Mouse (Mus musculus): ENCODE data around the gene Sec24a. TPM values are rescaled to one million over a fixed set of nuclear protein-coding genes. Genes with fewer than 3 reads are reported as not detected.

Gene Sec24a
- total RNA-seq (2012; rRNA removed): 9.3 and 10.9 TPM in 2 replicates

DNA sequence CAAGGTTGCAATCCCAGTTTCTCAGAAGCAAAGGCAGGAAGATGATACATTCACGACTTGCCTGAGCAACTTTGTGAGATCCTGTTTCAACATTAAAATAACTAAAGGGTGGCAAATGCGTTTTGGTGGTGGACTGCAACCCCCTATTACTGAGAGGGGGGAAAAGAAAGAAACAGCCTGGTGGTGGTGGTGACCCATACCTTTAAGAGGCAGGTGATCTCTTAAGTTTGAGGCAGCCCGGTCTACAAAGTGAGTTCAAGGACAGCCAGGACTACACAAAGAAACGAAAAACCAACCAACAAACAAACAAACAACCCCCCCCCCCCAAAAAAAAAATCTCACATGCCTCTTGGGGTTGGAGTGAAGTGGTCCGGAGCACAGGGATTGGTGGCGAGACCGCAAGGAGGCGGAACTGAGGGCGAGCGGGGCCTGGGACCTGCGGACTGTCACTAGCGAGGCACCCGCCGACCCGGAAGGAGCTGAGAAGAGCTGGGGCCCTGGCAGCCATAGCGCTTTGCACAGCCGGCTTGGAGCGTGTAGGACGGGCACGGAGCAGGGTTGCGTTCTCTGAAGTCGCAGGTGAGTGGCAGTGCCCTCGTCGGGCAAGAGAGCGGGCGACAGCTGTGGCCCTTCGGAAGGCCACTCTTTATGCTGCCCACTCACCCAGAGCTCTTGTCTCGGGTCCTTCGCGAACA lies at the start of gene Sec24a, which contains the start of gene Sar1b:
Gene Sec24a (minus strand): TSS at position 422 of the 695 bp plus-strand sequence.
Gene Sar1b (plus strand): TSS at position 475 of the 695 bp plus-strand sequence.
- Histone ChIP-seq H3K4me1 (ENCODE audit: control insufficient read depth in 2 of 2, insufficient read depth in 2 of 2, low read length in 2 of 2, poor library complexity in 1 of 2) (0 out of 4 replicates have a peak, but pooled peaks cover 0 to 1% of the 10 kb centered on the region in 2 experiments), H3K4me3 (ENCODE audit: insufficient read depth in 1 of 2, low read depth in 1 of 2, low read length in 2 of 2, poor library complexity in 1 of 2, severe bottlenecking in 1 of 2) (peak within 1 kb of the TSS; percentile 93 to 99), H3K9ac (ENCODE audit: insufficient read depth, low read depth, low read length, poor library complexity, severe bottlenecking) (peak within 1 kb of the TSS; percentile 92), H3K9me3 (ENCODE audit: control insufficient read depth, insufficient read depth, low read depth, low read length) (no peaks in the 10 kb centered on the region), H3K36me3 (ENCODE audit: control insufficient read depth, insufficient read depth, low read length, poor library complexity, severe bottlenecking) (no peaks in the 10 kb centered on the region), H3K27ac (ENCODE audit: insufficient read depth, low read depth, low read length, poor library complexity, severe bottlenecking) (no peak within 1 kb of the TSS)
- TF ChIP-seq ZNF384 (IDR thresholded peaks at IDR 0.05; ENCODE audit: low read depth, low read length): 0 out of 2 replicates have a peak, but pooled peaks have one; percentile 48
- peak; percentile 86 for TF ChIP-seq HCFC1 (IDR thresholded peaks at IDR 0.05; ENCODE audit: borderline replicate concordance, insufficient read depth, low read length)
- TF ChIP-seq MAFK (IDR thresholded peaks at IDR 0.05; ENCODE audit: insufficient read depth, low read depth, low read length): no peak
- in situ Hi-C loops (cut with MboI; ENCODE audit: low sequenced_read_pairs in 2 of 2, unreplicated experiment in 2 of 2): no loop called here
- peak; percentile 51 for DNase-seq (ENCODE audit: low read depth, low spot score)

DNA sequence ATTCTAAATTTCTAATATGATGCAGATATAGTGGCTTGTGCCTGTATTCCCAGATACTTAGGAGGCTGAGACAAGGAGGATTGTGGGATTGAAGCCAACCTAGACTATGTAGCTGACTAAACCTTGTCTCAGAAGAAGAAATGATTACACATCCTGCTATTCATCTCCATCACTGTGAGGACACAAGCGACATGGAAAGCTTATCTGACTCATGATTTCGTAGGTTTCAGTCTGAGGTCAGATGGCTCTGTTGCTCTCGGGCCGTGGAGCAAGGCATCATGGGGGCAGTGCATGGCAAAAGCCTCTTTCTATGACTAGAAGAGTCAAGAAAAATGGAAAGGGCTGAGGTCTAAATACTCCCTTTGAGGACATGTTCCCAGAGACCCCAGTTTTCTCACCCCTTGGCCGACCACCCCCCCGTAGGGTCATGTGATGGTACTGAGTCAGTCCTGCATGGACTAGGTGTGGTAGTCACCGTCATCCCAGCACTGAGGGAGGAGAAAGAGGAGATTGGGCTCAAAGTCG lies 48.6 kb upstream of the Sec24a start:
- in situ Hi-C loops (cut with MboI; ENCODE audit: low sequenced_read_pairs in 2 of 2, unreplicated experiment in 2 of 2): no loop called here
- H3K9me3 ChIP-seq (ENCODE audit: control insufficient read depth, insufficient read depth, low read depth, low read length): no peaks in the 10 kb centered on the region
- H3K9ac ChIP-seq (ENCODE audit: insufficient read depth, low read depth, low read length, poor library complexity, severe bottlenecking): no peak overlapping the region
- H3K4me1 ChIP-seq (ENCODE audit: control insufficient read depth in 2 of 2, insufficient read depth in 2 of 2, low read length in 2 of 2, poor library complexity in 1 of 2): peaks cover 0 to 5% of the 10 kb centered on the region in 2 experiments; a peak in 1 of 4 replicates
- no peak overlapping the region for H3K27ac ChIP-seq (ENCODE audit: insufficient read depth, low read depth, low read length, poor library complexity, severe bottlenecking)
- no peak for DNase-seq (ENCODE audit: low read depth, low spot score)
- no peak for TF ChIP-seq ZC3H11A (IDR thresholded peaks at IDR 0.05; ENCODE audit: borderline replicate concordance, low read depth, low read length)
- peaks cover 22% of the 10 kb centered on the region for H3K36me3 ChIP-seq (ENCODE audit: control insufficient read depth, insufficient read depth, low read length, poor library complexity, severe bottlenecking)
- no peak overlapping the region for H3K4me3 ChIP-seq (ENCODE audit: insufficient read depth in 1 of 2, low read depth in 1 of 2, low read length in 2 of 2, poor library complexity in 1 of 2, severe bottlenecking in 1 of 2)

DNA sequence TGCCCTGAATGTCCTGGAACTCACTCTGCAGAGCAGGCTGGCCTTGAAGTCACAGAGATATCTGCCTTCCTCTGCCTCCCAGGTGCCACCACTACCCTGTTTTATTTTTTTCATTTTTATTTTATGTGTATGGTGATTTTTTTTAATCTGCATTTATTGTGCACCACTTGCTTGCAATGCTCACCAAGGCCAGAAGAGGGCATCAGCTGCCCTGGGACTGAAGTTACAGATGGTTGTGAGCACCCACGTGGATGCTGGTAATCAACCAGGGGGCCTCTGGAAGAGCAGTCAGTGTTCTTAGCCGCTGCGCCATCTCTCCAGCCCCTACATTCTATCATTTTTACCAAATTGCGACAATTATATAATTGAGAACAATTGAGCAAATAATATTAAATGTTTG lies 47.8 kb upstream of the Sec24a start:
- in situ Hi-C loops (cut with MboI; ENCODE audit: low sequenced_read_pairs in 2 of 2, unreplicated experiment in 2 of 2): no loop called here
- TF ChIP-seq CHD2 (IDR thresholded peaks at IDR 0.05; ENCODE audit: low read depth, low read length) (no peak), ZC3H11A (IDR thresholded peaks at IDR 0.05; ENCODE audit: borderline replicate concordance, low read depth, low read length) (no peak), HCFC1 (IDR thresholded peaks at IDR 0.05; ENCODE audit: borderline replicate concordance, insufficient read depth, low read length) (no peak), ZNF384 (IDR thresholded peaks at IDR 0.05; ENCODE audit: low read depth, low read length) (no peak), MAFK (IDR thresholded peaks at IDR 0.05; ENCODE audit: insufficient read depth, low read depth, low read length) (no peak)

DNA sequence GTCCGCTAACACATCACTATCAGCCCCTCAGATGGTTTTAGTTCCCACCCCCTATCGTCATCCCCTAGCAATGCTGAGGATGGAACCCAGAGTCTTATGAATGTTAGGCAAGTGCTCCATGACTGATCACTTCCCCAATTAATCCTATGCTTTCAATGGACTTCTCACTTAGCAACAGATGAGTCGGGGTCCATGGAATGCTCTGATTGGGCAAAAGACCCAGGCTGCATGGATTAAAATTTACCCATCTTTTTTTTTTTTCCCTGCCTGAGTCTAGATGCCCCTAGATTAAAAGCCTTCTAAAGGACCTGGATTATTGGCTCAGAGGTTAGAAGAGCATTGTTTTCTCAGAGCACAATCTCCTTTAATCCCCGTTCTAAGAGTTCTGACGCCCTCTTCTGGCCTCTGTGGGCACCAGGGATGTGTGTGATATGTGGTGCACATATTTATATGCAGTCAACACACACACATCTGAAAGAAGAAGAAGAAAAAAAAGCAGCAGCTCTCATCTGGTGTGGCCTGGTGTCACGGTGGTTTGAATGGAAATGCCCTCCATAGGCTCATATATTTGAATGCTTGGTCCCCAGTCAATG lies 46.3 kb upstream of the Sec24a start:
- H3K9me3 ChIP-seq (ENCODE audit: control insufficient read depth, insufficient read depth, low read depth, low read length): no peaks in the 10 kb centered on the region
- H3K36me3 ChIP-seq (ENCODE audit: control insufficient read depth, insufficient read depth, low read length, poor library complexity, severe bottlenecking): peaks cover 4% of the 10 kb centered on the region; the same call in 1 of the 2 replicates
- no peak overlapping the region for H3K9ac ChIP-seq (ENCODE audit: insufficient read depth, low read depth, low read length, poor library complexity, severe bottlenecking)
- no peak overlapping the region for H3K27ac ChIP-seq (ENCODE audit: insufficient read depth, low read depth, low read length, poor library complexity, severe bottlenecking)
- no peak for TF ChIP-seq HCFC1 (IDR thresholded peaks at IDR 0.05; ENCODE audit: borderline replicate concordance, insufficient read depth, low read length)
- TF ChIP-seq ZC3H11A (IDR thresholded peaks at IDR 0.05; ENCODE audit: borderline replicate concordance, low read depth, low read length): no peak
- 0 out of 2 replicates have a peak, but pooled peaks have one; percentile 16 for TF ChIP-seq ZNF384 (IDR thresholded peaks at IDR 0.05; ENCODE audit: low read depth, low read length)
- peak; percentile 94 for TF ChIP-seq CHD2 (IDR thresholded peaks at IDR 0.05; ENCODE audit: low read depth, low read length)
- TF ChIP-seq MAFK (IDR thresholded peaks at IDR 0.05; ENCODE audit: insufficient read depth, low read depth, low read length): no peak
- in situ Hi-C loops (cut with MboI; ENCODE audit: low sequenced_read_pairs in 2 of 2, unreplicated experiment in 2 of 2): no loop called here
- no peak overlapping the region for H3K4me3 ChIP-seq (ENCODE audit: insufficient read depth in 1 of 2, low read depth in 1 of 2, low read length in 2 of 2, poor library complexity in 1 of 2, severe bottlenecking in 1 of 2)
- DNase-seq (ENCODE audit: low read depth, low spot score): peak; percentile 42
- H3K4me1 ChIP-seq (ENCODE audit: control insufficient read depth in 2 of 2, insufficient read depth in 2 of 2, low read length in 2 of 2, poor library complexity in 1 of 2): peaks cover 0 to 6% of the 10 kb centered on the region in 2 experiments; a peak in 1 of 4 replicates

More for the DNA sequence above, 47.8 kb upstream of the Sec24a start:
- peaks cover 14% of the 10 kb centered on the region for H3K36me3 ChIP-seq (ENCODE audit: control insufficient read depth, insufficient read depth, low read length, poor library complexity, severe bottlenecking)
- peaks cover 0 to 6% of the 10 kb centered on the region in 2 experiments; a peak in 1 of 4 replicates for H3K4me1 ChIP-seq (ENCODE audit: control insufficient read depth in 2 of 2, insufficient read depth in 2 of 2, low read length in 2 of 2, poor library complexity in 1 of 2)
- H3K27ac ChIP-seq (ENCODE audit: insufficient read depth, low read depth, low read length, poor library complexity, severe bottlenecking): no peak overlapping the region
- H3K9me3 ChIP-seq (ENCODE audit: control insufficient read depth, insufficient read depth, low read depth, low read length): no peaks in the 10 kb centered on the region
- DNase-seq (ENCODE audit: low read depth, low spot score): no peak
- no peak overlapping the region for H3K9ac ChIP-seq (ENCODE audit: insufficient read depth, low read depth, low read length, poor library complexity, severe bottlenecking)
- no peak overlapping the region for H3K4me3 ChIP-seq (ENCODE audit: insufficient read depth in 1 of 2, low read depth in 1 of 2, low read length in 2 of 2, poor library complexity in 1 of 2, severe bottlenecking in 1 of 2)
